Mouse (Mus musculus): ENCODE measurements around the gene Tm9sf1.

GRCm38 (mm10) chr14:55640816-55641215 lies 2.8 kb downstream of the Tm9sf1 start:
- TF ChIP-seq CTCF (IDR thresholded peaks at IDR 0.05) (no peak), EP300 (IDR thresholded peaks at IDR 0.05) (no peak)

Data from lung, postnatal 0 days (tissue).